Mouse (Mus musculus) MEL-GATA-1-ER (cell line): Measurements from ENCODE around the gene BC024978.
"Not testable (repeated sequence)": the region's sequence is repeated elsewhere in the genome, so short reads cannot be mapped to it uniquely, and the experiment has no call there.

ENCODE experiments used
- DNase-seq: peaks from one replicate; pipeline ENCODE4 v3.0.0-alpha.2; 2012; ENCODE audit warnings: low read depth; ENCODE audit errors: extremely low read depth

BC024978 gene

GRCm38 (mm10) chr7:27221939-27222338 is 26.4 kb downstream of the BC024978 start:
- DNase-seq = no peak

- DNase-seq = peak; percentile 18
These were observed 27.0 kb downstream of the BC024978 start for GRCm38 (mm10) chr7:27222538-27222937.

- no peak for DNase-seq
These were observed 29.4 kb downstream of the BC024978 start for GRCm38 (mm10) chr7:27224877-27225575.

GRCm38 (mm10) chr7:27227276-27227675 is 31.7 kb downstream of the BC024978 start:
- no peak for DNase-seq

DNA sequence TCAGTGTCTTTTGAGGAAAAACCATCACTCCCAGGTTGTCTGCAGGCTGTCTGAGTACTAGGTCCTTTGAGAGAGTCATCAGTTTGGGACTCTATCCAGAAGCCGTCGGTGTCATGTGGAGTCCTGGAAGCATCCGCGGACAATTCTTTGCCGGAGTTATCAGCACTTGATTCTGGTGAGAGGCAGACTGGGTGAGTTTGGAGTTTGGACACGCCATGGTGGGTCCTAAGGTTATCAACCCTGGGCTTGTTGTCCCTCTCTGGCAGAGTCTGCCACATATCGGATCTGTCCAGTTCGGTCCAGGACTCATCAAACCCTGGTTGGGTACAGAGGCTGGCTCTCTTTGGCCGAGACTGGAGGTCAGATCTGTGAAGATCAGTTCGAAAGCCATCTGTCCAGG is 32.1 kb downstream of the BC024978 start:
- no peak for DNase-seq

DNA sequence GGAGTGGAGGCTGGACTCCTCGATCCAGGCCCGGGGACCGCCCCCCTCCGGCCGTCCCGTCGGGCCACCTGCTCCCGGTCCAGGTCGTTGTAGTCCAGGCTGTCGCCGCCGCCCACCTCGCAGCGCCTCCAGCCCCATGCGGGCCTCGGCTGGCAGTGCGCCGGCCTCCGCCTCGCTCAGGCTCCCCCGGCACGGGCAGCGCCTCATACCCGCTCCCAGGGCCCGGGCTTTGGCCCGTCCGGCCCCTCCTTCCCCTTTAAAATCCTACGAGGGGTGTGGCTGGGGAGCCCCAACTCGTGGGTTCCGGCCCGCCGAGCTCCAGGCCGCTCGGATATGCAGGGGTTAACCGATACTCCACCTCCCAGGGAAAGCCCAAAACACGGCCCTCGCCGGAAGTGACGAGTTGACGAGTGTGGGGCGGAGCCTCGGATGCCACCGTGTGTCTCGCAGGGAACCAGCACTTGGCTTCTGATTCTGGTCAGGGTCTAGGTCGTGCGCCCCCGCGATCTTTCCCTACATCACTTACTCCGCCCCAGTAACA is 32.8 kb downstream of the BC024978 start, which contains the start of gene Itpkc:
Itpkc (minus strand) TSS at position 381 of the 541 bp plus-strand sequence.
- DNase-seq = peak; percentile 91

DNA sequence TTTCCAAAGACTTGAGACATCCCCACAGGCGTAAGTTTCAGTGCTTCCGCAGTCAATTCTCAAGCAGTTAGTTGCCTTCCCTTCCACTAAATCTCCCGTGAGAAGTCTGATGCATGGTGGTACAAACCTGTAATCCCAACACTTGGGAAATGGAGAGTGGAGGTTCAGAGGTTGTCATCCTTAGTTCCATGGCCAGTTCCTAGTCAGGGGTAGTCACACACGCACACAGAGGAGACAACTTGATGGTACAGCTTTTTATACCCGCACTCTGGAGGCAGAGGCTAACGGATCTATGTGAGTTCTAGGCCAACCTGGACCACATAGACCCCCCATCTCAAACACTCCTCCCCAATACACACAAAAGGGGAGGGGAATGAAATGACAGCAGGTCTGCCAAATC is 33.3 kb downstream of the BC024978 start:
- no peak for DNase-seq

DNA sequence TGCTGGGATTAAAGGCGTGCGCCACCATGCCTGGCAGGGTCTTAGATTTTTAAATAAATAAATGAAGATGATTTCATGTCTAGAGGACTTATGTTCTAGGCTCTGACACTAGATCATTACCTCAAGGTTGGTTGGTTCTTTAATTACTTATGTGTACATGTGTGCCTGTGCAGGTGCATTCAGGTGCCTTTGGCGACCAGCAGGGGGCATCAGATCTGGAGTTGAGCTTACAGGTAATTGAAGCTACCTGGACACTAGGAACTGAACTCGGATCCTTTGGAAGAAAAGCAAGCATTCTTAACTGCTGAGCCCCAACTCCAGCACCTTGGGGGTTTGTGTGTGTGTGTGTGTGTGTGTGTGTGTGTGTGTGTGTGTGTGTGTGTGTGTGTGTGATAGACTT is 35.2 kb downstream of the BC024978 start:
- no peak for DNase-seq

DNA sequence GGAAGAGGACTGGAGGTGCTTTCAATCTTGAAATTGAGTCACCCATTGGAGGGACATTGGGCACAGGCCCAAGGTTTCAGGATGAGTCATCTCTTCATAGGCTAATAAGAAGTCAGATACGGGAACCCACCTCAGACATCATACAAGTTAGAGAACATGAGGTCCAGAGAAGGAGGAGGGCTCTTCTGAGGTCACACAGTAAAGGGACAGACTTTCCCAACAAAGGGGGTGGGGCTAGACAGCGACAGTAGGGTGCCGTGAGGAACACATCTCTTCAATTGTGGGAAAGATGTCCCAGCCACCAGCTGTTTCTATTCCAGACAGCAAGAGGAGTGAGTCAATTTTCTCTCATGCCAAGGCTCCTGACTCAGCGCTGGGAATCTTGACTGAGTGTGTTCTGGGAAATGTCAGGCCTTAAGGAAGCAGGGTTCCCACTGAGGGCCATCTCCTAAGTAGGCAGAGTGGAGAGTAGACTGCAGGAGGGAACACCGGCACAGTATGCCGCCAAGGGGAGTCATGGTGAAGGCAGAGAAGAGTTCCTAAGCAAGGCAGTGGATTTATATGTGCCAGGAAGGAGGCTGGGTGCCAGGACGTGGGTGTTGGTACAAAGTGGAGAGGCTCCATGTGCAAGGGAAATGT is 36.2 kb downstream of the BC024978 start:
- DNase-seq = no peak

DNA sequence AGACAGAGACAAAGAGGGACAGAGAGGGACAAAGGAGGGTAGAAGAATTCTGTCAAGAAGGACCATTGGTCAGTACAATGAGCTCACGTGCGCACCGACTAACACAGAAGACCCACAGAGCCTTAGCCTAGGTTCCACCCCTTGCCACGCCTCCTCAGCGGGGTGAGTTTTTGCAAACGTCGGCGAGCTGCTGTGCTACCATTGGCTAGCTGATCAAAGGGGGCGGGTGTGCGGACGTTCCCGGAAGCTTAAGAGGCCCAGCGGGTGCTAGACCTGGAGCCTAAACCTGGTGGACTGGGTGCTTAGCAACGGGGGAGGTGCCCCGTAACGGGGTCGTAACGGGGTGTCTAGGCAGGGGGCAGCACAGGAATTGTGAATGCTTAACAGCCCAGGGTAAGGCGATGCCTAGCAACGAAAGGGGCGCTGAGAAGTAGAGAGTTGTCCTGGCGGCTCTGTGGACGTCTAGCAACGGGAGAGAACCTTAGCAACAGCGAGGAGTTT is 37.2 kb downstream of the BC024978 start, which contains the start of gene Coq8b:
Coq8b (plus strand) TSS at position 243 of the 501 bp plus-strand sequence.
- DNase-seq = peak; percentile 88

DNA sequence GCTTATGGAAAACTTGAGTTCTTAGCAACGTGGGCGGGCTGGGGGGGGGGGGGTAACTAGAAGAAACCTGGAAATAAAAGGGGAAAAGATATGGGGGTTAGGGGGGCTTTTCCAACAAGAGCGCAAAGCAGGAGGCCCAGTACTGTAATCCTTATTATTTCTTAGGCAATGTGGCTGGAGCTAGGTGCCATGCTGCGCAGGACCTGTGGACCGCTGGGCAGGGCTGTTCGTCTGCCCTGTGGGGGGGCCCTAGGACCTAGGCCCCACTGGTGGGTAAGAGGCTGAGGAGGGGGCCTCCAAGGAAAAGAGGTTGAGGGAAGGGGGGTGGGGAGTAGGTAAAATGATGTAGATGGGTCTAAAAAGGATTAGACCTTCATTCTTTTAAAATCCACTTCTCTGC is 37.7 kb downstream of the BC024978 start:
- no peak for DNase-seq

GRCm38 (mm10) chr7:27235726-27236125 is 40.1 kb downstream of the BC024978 start:
- no peak for DNase-seq

- DNase-seq = no peak
These were observed 41.9 kb downstream of the BC024978 start for GRCm38 (mm10) chr7:27237527-27237926.

GRCm38 (mm10) chr7:27238568-27238967 is 43.0 kb downstream of the BC024978 start:
- DNase-seq = no peak

- no peak for DNase-seq
These were observed 47.6 kb downstream of the BC024978 start for GRCm38 (mm10) chr7:27243211-27243610.

DNA sequence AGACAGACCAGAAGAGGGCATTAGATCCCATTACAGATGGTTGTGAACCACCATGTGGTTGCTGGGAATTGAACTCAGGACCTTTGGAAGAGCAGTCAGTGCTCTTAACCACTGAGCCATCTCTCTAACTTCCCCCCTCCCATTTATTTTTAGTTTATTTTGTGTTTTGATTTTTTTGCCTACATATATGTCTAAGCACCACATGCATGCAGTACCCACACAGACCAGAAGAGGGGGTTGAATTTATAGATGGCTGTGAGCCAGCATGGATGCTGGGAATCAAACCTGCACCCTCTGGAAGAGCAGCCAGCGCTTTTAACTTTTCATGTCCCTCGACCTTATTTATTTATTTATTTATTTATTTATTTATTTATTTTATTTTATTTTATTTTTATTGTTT is 48.5 kb downstream of the BC024978 start:
- DNase-seq = not testable (repeated sequence)

DNA sequence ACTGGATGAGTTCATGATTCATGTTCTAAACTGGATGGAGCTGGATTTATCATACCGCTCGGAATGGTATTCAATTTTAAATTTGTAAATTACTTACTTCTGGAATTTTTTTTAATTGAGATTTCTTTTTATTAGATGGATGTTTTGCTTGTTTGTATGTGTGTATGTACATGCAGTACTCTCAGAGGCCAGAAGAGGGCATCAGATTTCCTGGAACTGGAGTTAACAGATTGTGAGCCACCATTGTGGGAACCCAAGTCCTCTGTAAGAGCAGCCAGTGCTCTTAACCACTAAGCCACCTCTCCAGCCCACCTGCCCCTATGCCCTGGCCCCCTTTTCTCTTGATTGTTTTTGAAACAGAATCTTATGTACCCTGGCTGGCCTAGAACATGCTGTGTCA is 53.6 kb downstream of the BC024978 start:
- no peak for DNase-seq

- DNase-seq = no peak
These were observed 54.3 kb downstream of the BC024978 start for GRCm38 (mm10) chr7:27249928-27250327.

GRCm38 (mm10) chr7:27251946-27252345 is 56.4 kb downstream of the BC024978 start:
- DNase-seq = no peak

DNA sequence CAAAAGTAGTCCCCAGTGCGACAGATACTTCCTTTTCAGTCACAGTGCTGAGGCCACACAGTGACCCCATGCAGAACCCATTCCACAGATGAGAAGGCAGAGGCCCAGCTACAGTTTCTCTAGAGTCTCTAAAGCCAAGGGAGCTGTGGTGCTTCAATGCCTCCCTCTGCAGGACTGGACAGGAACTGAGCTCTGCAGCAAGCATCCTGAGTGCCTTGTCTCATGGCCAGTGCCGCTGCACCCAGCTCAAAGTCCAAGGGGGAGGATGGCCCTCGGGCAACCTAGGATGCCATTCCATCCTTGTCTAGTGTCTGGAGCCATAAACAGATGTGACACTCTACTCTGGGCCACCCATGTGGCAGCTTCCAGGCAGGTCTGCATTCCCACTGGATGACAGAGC is 60.1 kb downstream of the BC024978 start:
- DNase-seq = no peak

- DNase-seq = peak; percentile 53
These were observed 61.7 kb downstream of the BC024978 start for GRCm38 (mm10) chr7:27257046-27257851.

- no peak for DNase-seq
These were observed 62.2 kb downstream of the BC024978 start for GRCm38 (mm10) chr7:27257852-27258204.
